Mouse (Mus musculus) heart, postnatal 0 days (tissue): ENCODE results near the gene Ank2.

Experiments
- CTCF ChIP-seq: IDR thresholded peaks from 2 replicates; pipeline ENCODE4 v1.5.1; 2016; ENCODE audit warnings: antibody characterized with exemption, control low read depth, low read depth
- EP300 ChIP-seq: IDR thresholded peaks from 2 replicates; pipeline ENCODE4 v1.6.1; 2016; ENCODE audit warnings: antibody characterized with exemption, low read depth

DNA sequence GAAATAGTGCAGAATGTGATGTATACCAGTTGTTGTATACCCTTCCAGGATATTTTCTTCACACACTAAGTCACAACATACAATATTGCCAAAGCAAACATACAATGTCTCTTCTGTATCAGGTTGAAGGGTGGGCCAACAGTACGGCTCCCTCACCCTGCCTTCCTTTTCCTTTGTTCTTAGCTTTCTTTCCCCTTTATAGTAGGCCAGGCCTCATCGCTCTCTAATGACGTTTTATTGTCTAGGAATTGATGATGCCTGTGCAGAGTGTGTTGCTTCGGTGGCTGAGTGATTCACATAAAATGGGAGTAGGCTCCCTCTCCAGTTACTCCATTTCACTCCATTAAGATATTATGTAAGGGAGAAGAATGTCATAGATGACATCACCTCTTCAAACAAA is 612.5 kb downstream of the Ank2 start:
- no peak for TF ChIP-seq CTCF
- no peak for TF ChIP-seq EP300
